Mouse (Mus musculus) regulatory T cell (primary cell): ENCODE data around the gene Hypk.

Experiments
- in situ Hi-C: fragments of 300-600 bp; cut with MboI, MseI; formaldehyde crosslinking; loops from one replicate; pipeline ENCODE4 v1.15.1; 2025; ENCODE audit warnings: high pct_unique_total_duplicates

Hypk gene

GRCm38 (mm10) chr2:121452990-121453389, at the start of gene Hypk:
Gene Hypk, plus strand, starts transcription at chr2:121453290.
- in situ Hi-C loops = no loop called here

GRCm38 (mm10) chr2:121403296-121403695, 49.8 kb upstream of the Hypk start:
- in situ Hi-C loops = no loop called here

- in situ Hi-C loops = no loop called here
Observed at GRCm38 (mm10) chr2:121408160-121408559, 44.9 kb upstream of the Hypk start.

- in situ Hi-C loops = loop anchor here (10.0 kb wide), 1 partner anchor 1948 kb away; no protein-coding TSS in a partner anchor
Observed at GRCm38 (mm10) chr2:121412843-121413386, 40.2 kb upstream of the Hypk start.

- in situ Hi-C loops = loop anchor here (10.0 kb wide), 1 partner anchor 1949 kb away; no protein-coding TSS in a partner anchor
Observed at GRCm38 (mm10) chr2:121413387-121414042, 39.6 kb upstream of the Hypk start, which contains the start of the genes Pdia3 and Catsper2. Gene Pdia3, plus strand, starts transcription at chr2:121413775. Gene Catsper2, minus strand, starts transcription at chr2:121413792.

GRCm38 (mm10) chr2:121414139-121414685, 38.9 kb upstream of the Hypk start:
- in situ Hi-C loops = loop anchor here (10.0 kb wide), 1 partner anchor 1949 kb away; no protein-coding TSS in a partner anchor

- in situ Hi-C loops = loop anchor here (10.0 kb wide), 1 partner anchor 1950 kb away; no protein-coding TSS in a partner anchor
Observed at GRCm38 (mm10) chr2:121415103-121415502, 38.0 kb upstream of the Hypk start.

- in situ Hi-C loops = loop anchor here (10.0 kb wide), 1 partner anchor 1951 kb away; no protein-coding TSS in a partner anchor
Observed at GRCm38 (mm10) chr2:121415591-121415990, 37.5 kb upstream of the Hypk start.

- in situ Hi-C loops = loop anchor here (10.0 kb wide), 1 partner anchor 1952 kb away; no protein-coding TSS in a partner anchor
Observed at GRCm38 (mm10) chr2:121416356-121416755, 36.7 kb upstream of the Hypk start.

GRCm38 (mm10) chr2:121418476-121418875, 34.6 kb upstream of the Hypk start:
- in situ Hi-C loops = loop anchor here (10.0 kb wide), 1 partner anchor 1954 kb away; no protein-coding TSS in a partner anchor

GRCm38 (mm10) chr2:121423166-121423565, 29.9 kb upstream of the Hypk start:
- in situ Hi-C loops = no loop called here

GRCm38 (mm10) chr2:121425890-121426289, 27.2 kb upstream of the Hypk start:
- in situ Hi-C loops = no loop called here

- in situ Hi-C loops = no loop called here
Observed at GRCm38 (mm10) chr2:121434854-121435253, 18.2 kb upstream of the Hypk start.

GRCm38 (mm10) chr2:121439746-121440145, 13.3 kb upstream of the Hypk start:
- in situ Hi-C loops = no loop called here

GRCm38 (mm10) chr2:121440834-121441605, 12.1 kb upstream of the Hypk start:
- in situ Hi-C loops = no loop called here

- in situ Hi-C loops = no loop called here
Observed at GRCm38 (mm10) chr2:121441800-121442199, 11.3 kb upstream of the Hypk start.

- in situ Hi-C loops = no loop called here
Observed at GRCm38 (mm10) chr2:121442259-121443067, 10.6 kb upstream of the Hypk start.

- in situ Hi-C loops = no loop called here
Observed at GRCm38 (mm10) chr2:121443068-121443349, 10.1 kb upstream of the Hypk start.

- in situ Hi-C loops = no loop called here
Observed at GRCm38 (mm10) chr2:121444178-121444577, 8.9 kb upstream of the Hypk start, which contains the start of gene Ell3. Gene Ell3, minus strand, starts transcription at chr2:121444278.

- in situ Hi-C loops = no loop called here
Observed at GRCm38 (mm10) chr2:121445117-121445516, 8.0 kb upstream of the Hypk start.

GRCm38 (mm10) chr2:121446506-121446905, 6.6 kb upstream of the Hypk start:
- in situ Hi-C loops = no loop called here
